ENCODE assay signal across 8 mouse cellular contexts in the genomic region with DNA sequence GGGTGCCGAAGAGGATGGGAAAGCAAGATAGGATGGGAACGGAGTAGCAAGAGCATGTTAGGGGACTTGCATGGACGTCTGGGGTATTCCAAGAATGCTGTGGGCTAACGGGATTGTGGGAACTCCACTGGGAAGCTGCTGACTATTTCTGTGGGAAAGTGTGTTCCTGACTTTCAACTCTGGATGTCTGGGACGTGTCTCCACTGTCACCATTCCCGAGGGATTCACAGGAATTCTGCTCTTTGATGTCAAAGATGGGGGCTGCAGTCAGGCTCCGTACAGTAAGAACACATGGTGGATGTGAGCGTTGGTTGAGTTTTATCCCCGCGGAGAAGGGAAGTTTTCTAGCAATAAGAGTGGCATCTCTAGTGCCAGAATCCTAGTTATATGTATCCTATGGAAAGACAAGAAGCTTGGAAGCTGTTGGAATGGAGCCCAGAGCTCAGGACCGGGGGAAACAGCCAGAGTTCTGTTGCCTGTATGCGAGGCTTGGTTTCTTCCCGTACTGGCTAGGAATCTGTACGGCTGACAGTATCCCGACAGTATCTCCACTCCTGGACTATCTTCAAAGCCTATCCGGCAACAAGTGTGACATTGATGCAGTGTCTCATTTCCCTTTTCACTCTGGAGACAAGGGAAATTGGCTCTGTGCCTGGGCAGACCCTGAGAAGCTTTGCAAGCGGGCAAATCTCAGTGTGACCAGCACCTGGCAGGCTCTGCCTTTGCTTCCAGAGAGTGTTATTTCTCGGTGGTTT. TPM values are rescaled to one million over a fixed set of nuclear protein-coding genes. Genes with fewer than 3 reads are reported as not detected.
A peak's percentile ranks its signal among the peaks of the same experiment; 100 is the strongest.
DNase-seq lines count a peak whose midpoint lies in the region; ATAC-seq lines count a peak whose summit lies in the region.

No protein-coding gene starts in this region.

- peaks cover 11% of the 10 kb centered on the region for H3K4me1 ChIP-seq in midbrain, embryonic 13.5 days (replicated peaks)
- no peaks in the 10 kb centered on the region for H3K4me1 ChIP-seq in midbrain, embryonic 11.5 days (ENCODE audit: control insufficient read depth, insufficient read depth, low read length)
- H3K4me1 ChIP-seq in intestine, embryonic 14.5 days (replicated peaks; ENCODE audit: control insufficient read depth, insufficient read depth, low read length): peaks cover 10% of the 10 kb centered on the region

- no peak overlapping the region for H3K4me3 ChIP-seq in midbrain, embryonic 13.5 days (replicated peaks)
- no peak overlapping the region for H3K4me3 ChIP-seq in midbrain, embryonic 11.5 days (ENCODE audit: low read depth, low read length)
- H3K4me3 ChIP-seq in intestine, embryonic 14.5 days (ENCODE audit: low read depth, low read length): no peak overlapping the region

- peak; percentile 38 for ATAC-seq in cerebellum, adult (ENCODE audit: insufficient number of reproducible peaks, low FRiP score, low TSS enrichment)
- peak; percentile 67 for ATAC-seq in midbrain, embryonic 13.5 days
- no peak for ATAC-seq in midbrain, embryonic 11.5 days (ENCODE audit: low FRiP score)
- ATAC-seq in intestine, embryonic 14.5 days (replicated peaks; ENCODE audit: low FRiP score, low TSS enrichment, low read depth): peak; percentile 13; the same call in 1 of the 2 replicates
- ATAC-seq in CD4-positive, CD25-positive, alpha-beta regulatory T cell, adult 4 months: no peak

- no peaks in the 10 kb centered on the region for H3K27me3 ChIP-seq in midbrain, embryonic 13.5 days
- no peaks in the 10 kb centered on the region for H3K27me3 ChIP-seq in midbrain, embryonic 11.5 days (ENCODE audit: control insufficient read depth, insufficient read depth, low read length)
- no peaks in the 10 kb centered on the region for H3K27me3 ChIP-seq in intestine, embryonic 14.5 days (replicated peaks; ENCODE audit: control insufficient read depth, insufficient read depth, low read length)

- H3K27ac ChIP-seq in midbrain, embryonic 13.5 days: no peak overlapping the region
- no peak overlapping the region for H3K27ac ChIP-seq in midbrain, embryonic 11.5 days (ENCODE audit: low read depth, low read length)
- H3K27ac ChIP-seq in intestine, embryonic 14.5 days (ENCODE audit: low read depth): peak overlapping the region; percentile 44

- no peak overlapping the region for H3K9ac ChIP-seq in midbrain, embryonic 13.5 days (replicated peaks)
- no peak overlapping the region for H3K9ac ChIP-seq in midbrain, embryonic 11.5 days (ENCODE audit: low read length)
- no peak overlapping the region for H3K9ac ChIP-seq in intestine, embryonic 14.5 days (ENCODE audit: low read length)

- no peaks in the 10 kb centered on the region; the same call in 1 of the 2 replicates for H3K9me3 ChIP-seq in midbrain, embryonic 13.5 days
- no peaks in the 10 kb centered on the region for H3K9me3 ChIP-seq in midbrain, embryonic 11.5 days (ENCODE audit: control insufficient read depth, low read length)
- no peaks in the 10 kb centered on the region for H3K9me3 ChIP-seq in intestine, embryonic 14.5 days (ENCODE audit: control insufficient read depth, low read length)

- DNase-seq in cerebellum, adult 9-11 months: no peak
- no peak for DNase-seq in midbrain, embryonic 11.5 days (ENCODE audit: low spot score, missing footprints)
- DNase-seq in intestine, embryonic 14.5 days (ENCODE audit: low spot score): no peak
- peak; percentile 68 to 72 for DNase-seq in lung, postnatal 4 days
- no peak for DNase-seq in spleen, postnatal 36 days (ENCODE audit: low spot score in 2 of 2)

- 55% methylated on average over 18 of the region's 18 CpGs for WGBS in midbrain, embryonic 13.5 days
- 74% methylated on average over 18 of the region's 18 CpGs for WGBS in midbrain, embryonic 11.5 days
- 32% methylated on average over 18 of the region's 18 CpGs for WGBS in intestine, embryonic 14.5 days

- no peak overlapping the region for H3K4me2 ChIP-seq in midbrain, embryonic 13.5 days (replicated peaks)
- H3K4me2 ChIP-seq in midbrain, embryonic 11.5 days: no peak overlapping the region
- H3K4me2 ChIP-seq in intestine, embryonic 14.5 days (ENCODE audit: low read length): peak overlapping the region; percentile 30

- no peaks in the 10 kb centered on the region for H3K36me3 ChIP-seq in midbrain, embryonic 13.5 days
- no peaks in the 10 kb centered on the region for H3K36me3 ChIP-seq in midbrain, embryonic 11.5 days (ENCODE audit: control insufficient read depth, insufficient read depth, low read length)
- no peaks in the 10 kb centered on the region for H3K36me3 ChIP-seq in intestine, embryonic 14.5 days (ENCODE audit: control insufficient read depth, insufficient read depth, low read length)

RNA-seq across cellular contexts. Expression of a gene that starts 44.2 kb away (rescaled TPM):
- polyA plus RNA-seq in midbrain, embryonic 13.5 days (2015; fragmentation: Nextera tagmentation; extraction: Ambion mirVana): 11.3 and 11.7 TPM in 2 replicates
- polyA plus RNA-seq in midbrain, embryonic 11.5 days (2014; fragmentation: Nextera tagmentation; extraction: Ambion mirVana): 22.3 and 23.1 TPM in 2 replicates
- polyA plus RNA-seq in intestine, embryonic 14.5 days (2014; fragmentation: Nextera tagmentation; extraction: Ambion mirVana): 13.7 and 13.9 TPM in 2 replicates
- polyA plus RNA-seq in CD4-positive, CD25-positive, alpha-beta regulatory T cell, adult 4 months (2017; shearing (Covaris generic)): 10 to 100 TPM; 23.8 to 39.0 TPM

Comparison
In these comparisons a context has a peak if more than half of its experiments do, and no peak if none do; other contexts are left out.
1. ATAC-seq: peak in cerebellum, adult (single experiment), midbrain, embryonic 13.5 days (single experiment) and intestine, embryonic 14.5 days (single experiment); none in midbrain, embryonic 11.5 days (single experiment) and CD4-positive, CD25-positive, alpha-beta regulatory T cell, adult 4 months (single experiment).
2. DNase-seq: peak in lung, postnatal 4 days (2 of 2); none in cerebellum, adult 9-11 months (single experiment), midbrain, embryonic 11.5 days (single experiment), intestine, embryonic 14.5 days (single experiment) and spleen, postnatal 36 days (0 of 2).